Mouse (Mus musculus) MEL (cell line): ENCODE results near the gene Fa2h. TPM values are rescaled to one million over a fixed set of nuclear protein-coding genes. Genes with fewer than 3 reads are reported as not detected.

Experiments
- DNase-seq: peaks from one replicate; pipeline ENCODE4 v3.0.0; 2011; ENCODE audit warnings: low read depth, low spot score
- H3K27ac ChIP-seq: 2 replicates; pipeline ENCODE4 v1.5.1; 2012; ENCODE audit warnings: low read depth, mild to moderate bottlenecking, control low read depth, low read length, moderate library complexity; ENCODE audit not compliant: control insufficient read depth
- H3K27me3 ChIP-seq, 2 experiments: fragments of 150-350 bp in 1 of 2; sonication (generic) in 1 of 2; 2 replicates each; pipeline ENCODE4 v1.6.1; 2012; ENCODE audit warnings: low read length in 2 of 2, mild to moderate bottlenecking in 2 of 2, improper control_type of control experiment in 1 of 2, moderate library complexity in 1 of 2; ENCODE audit not compliant: insufficient read depth in 2 of 2, control insufficient read depth in 1 of 2
- H3K36me3 ChIP-seq, 2 experiments: 2 replicates each; pipeline ENCODE4 v1.6.1; 2012 to 2014; ENCODE audit warnings: low read length in 2 of 2, improper control_type of control experiment in 1 of 2, inconsistent platforms in 1 of 2, mild to moderate bottlenecking in 1 of 2; ENCODE audit not compliant: insufficient read depth in 2 of 2, control insufficient read depth in 1 of 2
- H3K4me1 ChIP-seq, 2 experiments: fragments of 150-350 bp in 1 of 2; sonication (generic) in 1 of 2; 2 replicates each; pipeline ENCODE4 v1.6.1; 2012; ENCODE audit warnings: low read length in 2 of 2, improper control_type of control experiment in 1 of 2, mild to moderate bottlenecking in 1 of 2; ENCODE audit not compliant: insufficient read depth in 2 of 2, control insufficient read depth in 1 of 2
- H3K4me3 ChIP-seq, 2 experiments: fragments of 150-350 bp in 1 of 2; sonication (generic) in 1 of 2; 2 replicates each; pipeline ENCODE4 v1.5.1; 2012; ENCODE audit warnings: low read depth in 2 of 2, low read length in 2 of 2, mild to moderate bottlenecking in 2 of 2, moderate library complexity in 2 of 2, control low read depth in 1 of 2, improper control_type of control experiment in 1 of 2; ENCODE audit not compliant: control insufficient read depth in 1 of 2, insufficient read depth in 1 of 2
- H3K79me2 ChIP-seq: 2 replicates; pipeline ENCODE4 v1.6.1; 2012; ENCODE audit warnings: mild to moderate bottlenecking, low read length, moderate library complexity; ENCODE audit not compliant: control insufficient read depth, poor library complexity, insufficient read depth
- H3K9ac ChIP-seq: 2 replicates; pipeline ENCODE4 v1.6.1; 2012; ENCODE audit warnings: low read depth, mild to moderate bottlenecking, control low read depth, low read length, moderate library complexity; ENCODE audit not compliant: control insufficient read depth, poor library complexity, severe bottlenecking
- H3K9me3 ChIP-seq: fragments of 150-350 bp; sonication (generic); replicated peaks from 2 replicates; pipeline ENCODE4 v1.6.1; 2012; ENCODE audit warnings: mild to moderate bottlenecking, low read length, improper control_type of control experiment, moderate library complexity; ENCODE audit not compliant: insufficient read depth
- BHLHE40 ChIP-seq: IDR thresholded peaks from 2 replicates; pipeline ENCODE4 v1.6.1; 2012; ENCODE audit warnings: low read depth, mild to moderate bottlenecking, inconsistent platforms, low read length, improper control_type of control experiment, borderline replicate concordance
- CHD1 ChIP-seq: IDR thresholded peaks from 2 replicates; pipeline ENCODE4 v1.6.1; 2012; ENCODE audit warnings: low read depth, mild to moderate bottlenecking, inconsistent platforms, low read length, improper control_type of control experiment
- CTCF ChIP-seq, 3 experiments: IDR thresholded peaks in 2 of 3; conservative IDR thresholded peaks in 1 of 3; 2 replicates each; pipeline ENCODE4 v1.5.1; 2011 to 2012; ENCODE audit warnings: low read length in 3 of 3, low read depth in 2 of 3, mild to moderate bottlenecking in 2 of 3, improper control_type of control experiment in 1 of 3, inconsistent platforms in 1 of 3, mixed read lengths in 1 of 3, moderate library complexity in 1 of 3; ENCODE audit not compliant: control insufficient read depth in 1 of 3, insufficient read depth in 1 of 3, poor library complexity in 1 of 3, severe bottlenecking in 1 of 3
- E2F4 ChIP-seq: IDR thresholded peaks from 2 replicates; pipeline ENCODE4 v1.6.1; 2011; ENCODE audit warnings: low read depth, low read length, improper control_type of control experiment, borderline replicate concordance
- ELF1 ChIP-seq: IDR thresholded peaks from 2 replicates; pipeline ENCODE4 v1.6.1; 2014; ENCODE audit warnings: low read depth, mild to moderate bottlenecking, inconsistent platforms, low read length, improper control_type of control experiment, moderate library complexity
- EP300 ChIP-seq, 2 experiments: IDR thresholded peaks; 2 replicates each; pipeline ENCODE4 v1.6.1; 2011; ENCODE audit warnings: improper control_type of control experiment in 2 of 2, low read length in 2 of 2, low read depth in 1 of 2, mild to moderate bottlenecking in 1 of 2
- GABPA ChIP-seq: IDR thresholded peaks from 2 replicates; pipeline ENCODE4 v1.6.1; 2012; ENCODE audit warnings: low read depth, mild to moderate bottlenecking, inconsistent platforms, low read length, improper control_type of control experiment, moderate library complexity
- HCFC1 ChIP-seq: IDR thresholded peaks from 2 replicates; pipeline ENCODE4 v1.6.1; 2012; ENCODE audit warnings: low read depth, mild to moderate bottlenecking, inconsistent platforms, low read length, improper control_type of control experiment, moderate library complexity
- MAX ChIP-seq: IDR thresholded peaks from 2 replicates; pipeline ENCODE4 v1.6.1; 2011; ENCODE audit warnings: low read length, improper control_type of control experiment
- MAZ ChIP-seq: IDR thresholded peaks from 2 replicates; pipeline ENCODE4 v1.6.1; 2012; ENCODE audit warnings: low read depth, mild to moderate bottlenecking, inconsistent platforms, low read length, improper control_type of control experiment
- MEF2A ChIP-seq: IDR thresholded peaks from 2 replicates; pipeline ENCODE4 v1.6.1; 2014; ENCODE audit warnings: low read depth, mild to moderate bottlenecking, inconsistent platforms, low read length, improper control_type of control experiment; ENCODE audit not compliant: poor library complexity, insufficient replicate concordance, severe bottlenecking; ENCODE audit errors: extremely low read depth
- MXI1 ChIP-seq: IDR thresholded peaks from 2 replicates; pipeline ENCODE4 v1.6.1; 2011; ENCODE audit warnings: mild to moderate bottlenecking, low read depth, low read length, improper control_type of control experiment
- MYB ChIP-seq: IDR thresholded peaks from 2 replicates; pipeline ENCODE4 v1.6.1; 2011; ENCODE audit warnings: mild to moderate bottlenecking, low read depth, low read length, improper control_type of control experiment
- NELFE ChIP-seq: IDR thresholded peaks from 2 replicates; pipeline ENCODE4 v1.6.1; 2011; ENCODE audit warnings: low read depth, low read length, improper control_type of control experiment
- NRF1 ChIP-seq: IDR thresholded peaks from 2 replicates; pipeline ENCODE4 v1.6.1; 2014; ENCODE audit warnings: low read depth, mild to moderate bottlenecking, inconsistent platforms, low read length, improper control_type of control experiment, moderate library complexity; ENCODE audit not compliant: poor library complexity, insufficient read depth, severe bottlenecking
- POLR2A ChIP-seq, 2 experiments: IDR thresholded peaks; 2 replicates each; pipeline ENCODE4 v1.6.1; 2011 to 2012; ENCODE audit warnings: low read length in 2 of 2, mild to moderate bottlenecking in 2 of 2, control low read depth in 1 of 2, improper control_type of control experiment in 1 of 2, low read depth in 1 of 2, moderate library complexity in 1 of 2; ENCODE audit not compliant: control insufficient read depth in 1 of 2, insufficient read depth in 1 of 2, poor library complexity in 1 of 2
- POLR2AphosphoS2 ChIP-seq: IDR thresholded peaks from 2 replicates; pipeline ENCODE4 v1.6.1; 2011; ENCODE audit warnings: low read length, improper control_type of control experiment
- RAD21 ChIP-seq: IDR thresholded peaks from 2 replicates; pipeline ENCODE4 v1.6.1; 2011; ENCODE audit warnings: mild to moderate bottlenecking, low read depth, low read length, improper control_type of control experiment
- RCOR1 ChIP-seq: IDR thresholded peaks from 2 replicates; pipeline ENCODE4 v1.6.1; 2012; ENCODE audit warnings: low read depth, mild to moderate bottlenecking, inconsistent platforms, low read length, improper control_type of control experiment
- SMC3 ChIP-seq: IDR thresholded peaks from 2 replicates; pipeline ENCODE4 v1.6.1; 2011; ENCODE audit warnings: low read depth, low read length, improper control_type of control experiment
- TBP ChIP-seq: IDR thresholded peaks from 2 replicates; pipeline ENCODE4 v1.8.0; 2011; ENCODE audit warnings: low read depth, low read length, improper control_type of control experiment
- TCF12 ChIP-seq: IDR thresholded peaks from 2 replicates; pipeline ENCODE4 v1.6.1; 2014; ENCODE audit warnings: low read depth, mild to moderate bottlenecking, inconsistent platforms, low read length, improper control_type of control experiment, moderate library complexity
- UBTF ChIP-seq: IDR thresholded peaks from 2 replicates; pipeline ENCODE4 v1.6.1; 2012; ENCODE audit warnings: low read depth, mild to moderate bottlenecking, inconsistent platforms, low read length, improper control_type of control experiment, moderate library complexity, borderline replicate concordance; ENCODE audit not compliant: insufficient read depth
- ZC3H11A ChIP-seq: IDR thresholded peaks from 2 replicates; pipeline ENCODE4 v1.6.1; 2012; ENCODE audit warnings: low read depth, mild to moderate bottlenecking, inconsistent platforms, low read length, improper control_type of control experiment
- ZKSCAN1 ChIP-seq: IDR thresholded peaks from 2 replicates; pipeline ENCODE4 v1.6.1; 2012; ENCODE audit warnings: low read depth, mild to moderate bottlenecking, inconsistent platforms, low read length, improper control_type of control experiment, moderate library complexity
- ZNF384 ChIP-seq: IDR thresholded peaks from 2 replicates; pipeline ENCODE4 v1.6.1; 2012; ENCODE audit warnings: low read depth, mild to moderate bottlenecking, inconsistent platforms, low read length, improper control_type of control experiment
- polyA plus RNA-seq, 2 experiments: library from polyadenylated mRNA; stranded (reverse) in 1 of 2; unstranded in 1 of 2; fragments of >175 nt in 1 of 2; fragments of >200 nt in 1 of 2; gene quantifications; 2 replicates each; pipeline versions ENCODE4 v1.2.1 to v1.2.4; 2012; ENCODE audit warnings: low replicate concordance in 2 of 2, low read depth in 1 of 2; ENCODE audit not compliant: insufficient read length in 2 of 2, insufficient read depth in 1 of 2, missing spikeins in 1 of 2
- total RNA-seq: library from RNA; depleted of rRNA; stranded (reverse); fragments of 300-350 nt; gene quantifications from 2 replicates; pipeline ENCODE4 v1.2.3, GENCODE M21; 2012

Gene Fa2h
- total and polyA plus RNA-seq, 3 experiments = not detected

DNA sequence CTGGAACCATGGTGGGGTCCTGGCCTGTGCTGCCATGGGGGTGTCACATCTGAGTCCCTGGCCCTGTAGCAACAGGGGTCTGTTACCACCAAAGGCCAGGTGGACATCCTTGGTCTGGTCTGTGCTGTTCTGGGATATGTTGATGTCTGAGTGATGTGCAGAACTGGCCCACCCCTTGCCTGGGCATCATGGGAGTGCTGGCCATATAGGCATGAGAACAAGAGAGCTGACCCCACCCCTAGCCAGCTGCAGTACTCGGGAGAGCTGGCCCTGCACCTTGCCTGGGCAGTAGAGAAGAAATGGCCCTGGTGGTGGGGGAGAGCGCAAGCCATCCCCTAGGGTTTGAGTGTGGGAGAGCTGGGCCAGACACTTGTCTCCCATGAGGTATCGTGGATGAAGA lies 25.5 kb upstream of the Fa2h start:
- Histone ChIP-seq H3K4me1 (0 out of 4 replicates have a peak, but pooled peaks cover 0 to 2% of the 10 kb centered on the region in 2 experiments), H3K9me3 (no peaks in the 10 kb centered on the region), H3K27me3 (peaks cover 4 to 5% of the 10 kb centered on the region in 2 experiments; a peak in 3 of 4 replicates), H3K27ac (no peak overlapping the region), H3K36me3 (no peaks in the 10 kb centered on the region; a peak in 1 of 4 replicates), H3K4me3 (no peak overlapping the region), H3K79me2 (no peaks in the 10 kb centered on the region), H3K9ac (no peak overlapping the region)
- no peak for DNase-seq
- no peak for TF ChIP-seq ELF1
- no peak for TF ChIP-seq NELFE
- TF ChIP-seq TCF12 = no peak
- TF ChIP-seq HCFC1 = no peak
- no peak for TF ChIP-seq RCOR1
- no peak for TF ChIP-seq CTCF (IDR thresholded peaks at IDR 0.05 in 2 of 3, conservative IDR thresholded peaks at IDR 0.05 in 1 of 3; ENCODE audit: control insufficient read depth in 1 of 3, insufficient read depth in 1 of 3, low read depth in 2 of 3, low read length in 3 of 3, poor library complexity in 1 of 3, severe bottlenecking in 1 of 3)
- no peak for TF ChIP-seq MYB
- no peak for TF ChIP-seq ZKSCAN1
- no peak for TF ChIP-seq ZNF384
- TF ChIP-seq EP300 (IDR thresholded peaks at IDR 0.05; ENCODE audit: low read depth in 1 of 2, low read length in 2 of 2) = no peak
- TF ChIP-seq TBP = no peak

GRCm38 (mm10) chr8:111418601-111419000 lies 25.0 kb upstream of the Fa2h start:
- Histone ChIP-seq H3K36me3 (no peaks in the 10 kb centered on the region; a peak in 1 of 4 replicates), H3K79me2 (no peaks in the 10 kb centered on the region), H3K9ac (no peak overlapping the region), H3K9me3 (no peaks in the 10 kb centered on the region), H3K4me1 (0 out of 4 replicates have a peak, but pooled peaks cover 0 to 2% of the 10 kb centered on the region in 2 experiments), H3K4me3 (no peak overlapping the region), H3K27ac (no peak overlapping the region)
- TF ChIP-seq BHLHE40 = no peak
- peak; percentile 70 for TF ChIP-seq ZC3H11A
- no peak for TF ChIP-seq MEF2A
- TF ChIP-seq TCF12 = no peak
- no peak for TF ChIP-seq POLR2A (IDR thresholded peaks at IDR 0.05; ENCODE audit: control insufficient read depth in 1 of 2, insufficient read depth in 1 of 2, low read depth in 1 of 2, low read length in 2 of 2, poor library complexity in 1 of 2)
- TF ChIP-seq GABPA = no peak
- no peak for TF ChIP-seq CHD1
- TF ChIP-seq ELF1 = no peak
- no peak for TF ChIP-seq RCOR1
- TF ChIP-seq NRF1 = no peak
- peak; percentile 89 for TF ChIP-seq SMC3
- no peak for TF ChIP-seq POLR2AphosphoS2
- TF ChIP-seq MAX = no peak
- no peak for TF ChIP-seq MXI1
- no peak for TF ChIP-seq ZKSCAN1
- peak; percentile 79 to 84 (median 79) for TF ChIP-seq CTCF (IDR thresholded peaks at IDR 0.05 in 2 of 3, conservative IDR thresholded peaks at IDR 0.05 in 1 of 3; ENCODE audit: control insufficient read depth in 1 of 3, insufficient read depth in 1 of 3, low read depth in 2 of 3, low read length in 3 of 3, poor library complexity in 1 of 3, severe bottlenecking in 1 of 3)
- no peak for TF ChIP-seq E2F4
- peak; percentile 69 for TF ChIP-seq RAD21
- no peak for TF ChIP-seq UBTF
- TF ChIP-seq MAZ = no peak
- TF ChIP-seq ZNF384 = no peak
- TF ChIP-seq, all 39 proteins: peak for 4
- peaks cover 4 to 5% of the 10 kb centered on the region in 2 experiments; a peak in 3 of 4 replicates for H3K27me3 ChIP-seq
- DNase-seq = peak; percentile 65
